Mouse (Mus musculus): ENCODE measurements around the gene Pex11b. TPM values are rescaled to one million over a fixed set of nuclear protein-coding genes. Genes with fewer than 3 reads are reported as not detected.
A peak's percentile ranks its signal among the peaks of the same experiment; 100 is the strongest.
"Not testable (repeated sequence)": the region's sequence is repeated elsewhere in the genome, so short reads cannot be mapped to it uniquely, and the experiment has no call there.

Pex11b gene
- total and polyA plus RNA-seq, 2 experiments, result 31.4 to 40.8 TPM

GRCm38 (mm10) chr3:96602704-96603084 lies 32.5 kb upstream of the Pex11b start:
- Histone ChIP-seq H3K9ac (ENCODE audit: low read depth, low read length) (no peak overlapping the region), H3K36me3 (ENCODE audit: control insufficient read depth, insufficient read depth, low read length) (no peaks in the 10 kb centered on the region), H3K4me1 (ENCODE audit: control insufficient read depth, insufficient read depth, low read length) (no peaks in the 10 kb centered on the region), H3K4me3 (ENCODE audit: insufficient read depth, low read depth, low read length) (no peak overlapping the region), H3K27me3 (ENCODE audit: control insufficient read depth, insufficient read depth, low read length) (no peaks in the 10 kb centered on the region; the same call in 1 of the 2 replicates), H3K79me2 (ENCODE audit: control insufficient read depth, insufficient read depth, low read length) (no peaks in the 10 kb centered on the region), H3K27ac (replicated peaks; ENCODE audit: insufficient read depth, low read depth, low read length) (peak overlapping the region; percentile 25; the same call in 1 of the 2 replicates)
- no peak for TF ChIP-seq POLR2A (IDR thresholded peaks at IDR 0.05; ENCODE audit: extremely low read depth, insufficient read depth, low read length)
- TF ChIP-seq CTCF (IDR thresholded peaks at IDR 0.05; ENCODE audit: low read depth, low read length), result no peak
- DNase-seq (ENCODE audit: extremely low read depth, low read depth, low spot score), result no peak
- 38% methylated on average over 5 of the region's 5 CpGs for WGBS

DNA sequence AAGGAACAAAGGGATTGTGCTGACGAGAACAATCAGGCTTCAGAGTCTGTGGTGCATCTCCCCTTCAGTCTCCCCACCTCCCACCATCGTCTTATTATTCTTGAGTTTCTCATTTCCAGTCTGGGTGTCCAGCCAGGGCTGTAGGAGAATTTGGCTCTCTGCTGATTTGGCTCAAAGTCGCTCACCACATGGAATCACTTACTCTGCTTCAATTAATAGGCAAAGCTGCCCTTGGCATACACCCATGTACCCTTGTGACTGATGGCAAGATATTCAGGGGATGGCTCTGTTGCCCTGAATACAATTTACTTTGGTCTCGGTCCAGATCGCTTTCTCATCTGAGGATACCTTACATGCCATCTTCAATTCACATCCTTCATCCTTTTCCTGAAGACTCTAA lies 31.9 kb upstream of the Pex11b start:
- DNase-seq (ENCODE audit: extremely low read depth, low read depth, low spot score), result no peak
- Histone ChIP-seq H3K4me1 (ENCODE audit: control insufficient read depth, insufficient read depth, low read length) (no peaks in the 10 kb centered on the region), H3K27me3 (ENCODE audit: control insufficient read depth, insufficient read depth, low read length) (no peaks in the 10 kb centered on the region; the same call in 1 of the 2 replicates), H3K27ac (replicated peaks; ENCODE audit: insufficient read depth, low read depth, low read length) (no peak overlapping the region), H3K9ac (ENCODE audit: low read depth, low read length) (no peak overlapping the region), H3K4me3 (ENCODE audit: insufficient read depth, low read depth, low read length) (no peak overlapping the region), H3K79me2 (ENCODE audit: control insufficient read depth, insufficient read depth, low read length) (no peaks in the 10 kb centered on the region), H3K36me3 (ENCODE audit: control insufficient read depth, insufficient read depth, low read length) (no peaks in the 10 kb centered on the region)
- 79% methylated on average over 5 of the region's 5 CpGs for WGBS
- TF ChIP-seq CTCF (IDR thresholded peaks at IDR 0.05; ENCODE audit: low read depth, low read length) (no peak), POLR2A (IDR thresholded peaks at IDR 0.05; ENCODE audit: extremely low read depth, insufficient read depth, low read length) (no peak)

- WGBS, result 91% methylated on average over 4 of the region's 4 CpGs
- not testable (repeated sequence) for H3K79me2 ChIP-seq (ENCODE audit: control insufficient read depth, insufficient read depth, low read length); H3K9ac ChIP-seq (ENCODE audit: low read depth, low read length); DNase-seq (ENCODE audit: extremely low read depth, low read depth, low spot score); H3K4me3 ChIP-seq (ENCODE audit: insufficient read depth, low read depth, low read length); H3K27me3 ChIP-seq (ENCODE audit: control insufficient read depth, insufficient read depth, low read length); H3K4me1 ChIP-seq (ENCODE audit: control insufficient read depth, insufficient read depth, low read length); H3K36me3 ChIP-seq (ENCODE audit: control insufficient read depth, insufficient read depth, low read length); H3K27ac ChIP-seq (replicated peaks; ENCODE audit: insufficient read depth, low read depth, low read length)
Observed at GRCm38 (mm10) chr3:96606007-96606406, 29.2 kb upstream of the Pex11b start.

DNA sequence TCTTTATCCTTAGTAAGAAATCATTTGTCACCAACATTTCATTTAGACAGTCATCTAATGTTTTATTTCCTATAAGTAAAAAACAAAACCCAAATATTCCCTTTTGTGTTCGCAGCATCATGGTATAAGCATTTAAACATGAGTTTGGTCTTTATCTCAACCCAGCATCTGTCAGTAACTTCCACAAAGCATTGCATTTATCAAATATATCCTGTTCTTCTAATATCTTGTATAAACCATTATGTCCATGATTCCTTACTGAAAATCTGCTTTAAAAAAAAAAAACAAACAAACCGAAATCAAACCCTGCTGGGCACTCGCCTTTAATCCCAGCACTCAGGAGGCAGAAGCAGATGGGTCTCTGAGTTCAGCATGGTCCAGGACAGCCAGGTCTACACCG lies 28.6 kb upstream of the Pex11b start:
- Histone ChIP-seq H3K27me3 (ENCODE audit: control insufficient read depth, insufficient read depth, low read length) (no peaks in the 10 kb centered on the region), H3K79me2 (ENCODE audit: control insufficient read depth, insufficient read depth, low read length) (no peaks in the 10 kb centered on the region), H3K4me1 (ENCODE audit: control insufficient read depth, insufficient read depth, low read length) (no peaks in the 10 kb centered on the region), H3K27ac (replicated peaks; ENCODE audit: insufficient read depth, low read depth, low read length) (no peak overlapping the region), H3K9ac (ENCODE audit: low read depth, low read length) (no peak overlapping the region), H3K4me3 (ENCODE audit: insufficient read depth, low read depth, low read length) (no peak overlapping the region), H3K36me3 (ENCODE audit: control insufficient read depth, insufficient read depth, low read length) (no peaks in the 10 kb centered on the region)
- DNase-seq (ENCODE audit: extremely low read depth, low read depth, low spot score), result no peak
- WGBS, result 93% methylated on average over 4 of the region's 4 CpGs
- TF ChIP-seq CTCF (IDR thresholded peaks at IDR 0.05; ENCODE audit: low read depth, low read length) (no peak), POLR2A (IDR thresholded peaks at IDR 0.05; ENCODE audit: extremely low read depth, insufficient read depth, low read length) (no peak)

GRCm38 (mm10) chr3:96617941-96618340 lies 17.2 kb upstream of the Pex11b start:
- Histone ChIP-seq H3K27me3 (ENCODE audit: control insufficient read depth, insufficient read depth, low read length) (no peaks in the 10 kb centered on the region), H3K36me3 (ENCODE audit: control insufficient read depth, insufficient read depth, low read length) (peaks cover 8% of the 10 kb centered on the region; the same call in 1 of the 2 replicates), H3K79me2 (ENCODE audit: control insufficient read depth, insufficient read depth, low read length) (no peaks in the 10 kb centered on the region), H3K4me3 (ENCODE audit: insufficient read depth, low read depth, low read length) (no peak overlapping the region), H3K27ac (replicated peaks; ENCODE audit: insufficient read depth, low read depth, low read length) (no peak overlapping the region), H3K4me1 (ENCODE audit: control insufficient read depth, insufficient read depth, low read length) (no peaks in the 10 kb centered on the region), H3K9ac (ENCODE audit: low read depth, low read length) (no peak overlapping the region)
- no peak for TF ChIP-seq CTCF (IDR thresholded peaks at IDR 0.05; ENCODE audit: low read depth, low read length)
- TF ChIP-seq POLR2A (IDR thresholded peaks at IDR 0.05; ENCODE audit: extremely low read depth, insufficient read depth, low read length), result no peak
- no peak for DNase-seq (ENCODE audit: extremely low read depth, low read depth, low spot score)
- WGBS, result 93% methylated on average over 3 of the region's 3 CpGs

DNA sequence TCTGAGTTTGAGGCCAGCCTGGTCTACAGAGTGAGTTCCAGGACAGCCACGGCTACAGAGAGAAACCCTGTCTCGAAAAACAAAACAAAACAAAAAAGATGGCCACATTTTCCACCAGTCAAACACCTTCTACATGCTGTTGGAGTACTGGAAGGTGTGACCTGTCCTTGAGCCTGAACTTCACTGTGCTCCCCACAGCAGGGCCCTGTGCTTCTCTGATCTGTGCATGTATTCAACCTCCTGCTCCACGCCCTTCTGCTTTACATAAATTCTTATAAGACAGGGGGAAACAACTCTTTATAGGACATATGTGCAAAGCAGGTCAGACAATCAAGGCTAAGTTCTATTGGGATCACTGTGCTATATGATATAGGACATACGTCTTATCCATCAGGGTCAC lies 12.0 kb upstream of the Pex11b start:
- no peak for TF ChIP-seq CTCF (IDR thresholded peaks at IDR 0.05; ENCODE audit: low read depth, low read length)
- no peak for TF ChIP-seq POLR2A (IDR thresholded peaks at IDR 0.05; ENCODE audit: extremely low read depth, insufficient read depth, low read length)
- H3K36me3 ChIP-seq (ENCODE audit: control insufficient read depth, insufficient read depth, low read length), result peaks cover 14% of the 10 kb centered on the region; the same call in 1 of the 2 replicates
- H3K4me1 ChIP-seq (ENCODE audit: control insufficient read depth, insufficient read depth, low read length), result no peaks in the 10 kb centered on the region
- no peak overlapping the region for H3K27ac ChIP-seq (replicated peaks; ENCODE audit: insufficient read depth, low read depth, low read length)
- WGBS, result 95% methylated on average over 4 of the region's 4 CpGs
- no peak for DNase-seq (ENCODE audit: extremely low read depth, low read depth, low spot score)
- no peak overlapping the region for H3K4me3 ChIP-seq (ENCODE audit: insufficient read depth, low read depth, low read length)
- no peaks in the 10 kb centered on the region for H3K27me3 ChIP-seq (ENCODE audit: control insufficient read depth, insufficient read depth, low read length)
- no peaks in the 10 kb centered on the region for H3K79me2 ChIP-seq (ENCODE audit: control insufficient read depth, insufficient read depth, low read length)
- no peak overlapping the region for H3K9ac ChIP-seq (ENCODE audit: low read depth, low read length)

All from liver, adult 2 months (tissue).